Mouse (Mus musculus) ES-Bruce4 (cell line): ENCODE data around the gene Atp5h.

ENCODE experiments used
- CTCF ChIP-seq: IDR thresholded peaks from one replicate; pipeline ENCODE4 v1.8.1; 2011; ENCODE audit warnings: low read depth, low read length
- EP300 ChIP-seq: IDR thresholded peaks from 2 replicates; pipeline ENCODE4 v1.6.1; 2011; ENCODE audit warnings: low read depth, low read length; ENCODE audit not compliant: insufficient read depth
- POLR2A ChIP-seq: IDR thresholded peaks from one replicate; pipeline ENCODE4 v1.8.1; 2011; ENCODE audit warnings: low read length; ENCODE audit not compliant: insufficient read depth

DNA sequence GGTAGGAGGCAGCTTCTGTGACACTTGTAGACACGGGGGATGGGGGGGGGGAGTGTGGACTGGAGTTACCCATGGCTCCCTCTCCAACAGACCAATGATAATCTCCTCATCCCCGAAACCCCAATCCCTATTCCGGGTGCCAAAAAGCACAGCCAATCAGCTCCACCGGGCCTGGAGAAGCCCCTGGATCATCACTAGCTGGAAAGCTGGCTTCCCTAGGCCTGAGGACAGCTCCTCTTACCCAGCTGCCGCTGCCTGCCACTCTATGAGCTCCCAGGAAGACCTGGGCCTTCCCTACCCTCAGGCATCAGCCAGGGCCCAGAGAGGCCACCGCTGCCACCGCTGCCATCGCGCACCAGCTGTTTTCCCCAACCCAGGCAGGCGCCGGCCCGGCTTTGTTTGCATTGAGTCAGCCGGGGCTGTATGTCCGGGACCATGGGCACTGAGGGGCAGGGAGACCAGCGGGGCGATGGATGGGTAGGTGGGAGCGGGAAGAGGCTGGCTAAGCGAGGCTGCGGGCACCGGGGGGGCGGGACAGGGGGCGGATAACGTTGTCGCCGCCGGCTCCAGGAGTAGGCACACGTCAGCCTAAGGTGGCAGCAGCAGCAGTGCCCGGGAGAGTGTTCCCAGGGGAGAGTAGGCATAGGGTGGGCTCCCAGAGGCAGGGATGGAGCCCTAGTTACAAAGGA, 52.9 kb downstream of the Atp5h start:
- TF ChIP-seq CTCF (no peak), POLR2A (no peak), EP300 (no peak)
